Mouse (Mus musculus) heart, postnatal 36 days (tissue): ENCODE measurements around the gene Lhfp. TPM values are rescaled to one million over a fixed set of nuclear protein-coding genes. Genes with fewer than 3 reads are reported as not detected.
"Not testable (repeated sequence)": the region's sequence is repeated elsewhere in the genome, so short reads cannot be mapped to it uniquely, and the experiment has no call there.

Experiments
- DNase-seq, 2 experiments: peaks; one replicate each; pipeline ENCODE4 v3.0.0; 2021 to 2022
- intact Hi-C: fragments of 180-260 bp; cut with DNase I; formaldehyde crosslinking; loops from one replicate; pipeline ENCODE4 v1.15.1; 2025
- total RNA-seq, 2 experiments: library from RNA; stranded (reverse); gene quantifications; 2 replicates each; pipeline ENCODE4 v1.2.3; 2021

Gene Lhfp
- total RNA-seq, 2 experiments from 2014 or later, result 48.1 to 57.9 TPM

- intact Hi-C loops, result loop anchor here (2.0 kb wide), 1 partner anchor 44 kb away; no protein-coding TSS in a partner anchor
- no peak for DNase-seq
Observed at GRCm38 (mm10) chr3:53086481-53087155, 45.3 kb downstream of the Lhfp start.

DNA sequence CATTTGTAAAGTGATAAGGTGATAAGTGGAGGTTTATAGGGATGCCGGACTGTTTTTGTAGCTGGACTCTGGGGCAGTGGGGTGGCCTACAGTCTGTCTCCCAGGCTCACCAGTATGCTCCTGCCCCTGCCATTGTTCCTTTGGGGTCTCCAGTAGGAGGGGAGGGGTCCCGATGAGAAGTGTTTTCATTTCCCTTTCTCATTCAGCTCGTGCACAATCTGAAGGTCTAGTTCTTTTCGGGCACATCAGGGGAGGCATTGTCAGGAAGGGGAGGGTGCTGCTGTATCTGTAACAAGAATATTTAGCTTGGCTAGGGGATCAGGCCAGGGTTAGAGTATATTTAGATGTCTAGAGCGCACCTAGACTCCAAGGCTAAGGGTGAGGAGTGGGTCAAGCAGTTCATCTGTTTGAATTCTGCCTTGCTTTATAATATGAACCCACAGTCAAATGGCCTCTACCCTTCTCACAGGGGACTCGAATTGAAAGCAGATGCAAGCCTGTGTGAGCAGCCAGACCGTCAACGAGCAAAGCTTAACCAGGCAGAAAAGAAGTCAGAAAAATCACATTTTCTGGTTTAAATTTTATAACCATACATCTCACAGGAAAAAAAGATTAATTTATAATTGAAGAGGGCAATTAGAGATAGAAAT, 46.0 kb downstream of the Lhfp start:
- intact Hi-C loops, result loop anchor here (2.0 kb wide), 1 partner anchor 44 kb away; no protein-coding TSS in a partner anchor
- DNase-seq, result no peak

DNA sequence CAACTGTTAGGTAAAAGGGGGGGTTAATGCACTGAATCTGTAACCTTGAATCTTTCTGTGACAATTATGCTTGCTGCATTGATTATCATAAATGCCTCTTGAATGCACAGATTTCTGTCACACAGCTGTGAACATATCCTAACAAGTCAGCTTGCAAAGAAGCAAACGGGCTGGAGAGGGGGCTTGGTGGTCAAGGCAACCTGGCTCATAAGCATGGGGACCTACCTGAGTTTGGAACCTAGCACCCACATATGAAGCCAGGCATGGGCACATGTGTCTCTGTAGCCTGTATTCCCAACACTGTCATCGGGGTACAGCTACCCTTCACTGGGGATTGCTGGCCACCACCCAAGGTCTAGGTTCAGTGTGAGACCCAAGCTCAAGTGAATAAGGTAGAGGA, 48.6 kb downstream of the Lhfp start:
- no peak for DNase-seq
- intact Hi-C loops, result no loop called here

- intact Hi-C loops, result loop anchor here (5.0 kb wide), 1 partner anchor 147 kb away; no protein-coding TSS in a partner anchor
- DNase-seq, result no peak
Observed at GRCm38 (mm10) chr3:53100210-53100609, 58.9 kb downstream of the Lhfp start.

DNA sequence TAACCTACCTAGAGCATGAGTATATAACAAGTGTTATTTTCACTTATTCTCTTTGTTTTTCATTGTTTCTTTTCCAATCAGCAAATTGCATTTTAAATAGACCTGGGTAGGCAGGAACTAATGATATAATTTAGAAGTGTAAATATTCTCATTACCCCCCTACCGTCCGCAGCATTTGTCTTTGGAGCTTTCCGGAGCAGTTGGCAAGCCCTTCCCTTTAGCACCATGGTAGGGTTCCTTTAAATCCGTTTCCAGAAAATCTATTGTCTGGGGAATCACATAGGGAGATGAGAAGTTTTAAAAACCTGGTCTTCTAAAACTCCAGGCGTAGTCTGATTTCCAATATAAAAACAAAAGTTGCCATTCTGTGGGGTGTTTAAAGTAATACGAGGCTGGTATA, 59.5 kb downstream of the Lhfp start:
- intact Hi-C loops, result loop anchor here (5.0 kb wide), 1 partner anchor 146 kb away; no protein-coding TSS in a partner anchor
- no peak for DNase-seq

DNA sequence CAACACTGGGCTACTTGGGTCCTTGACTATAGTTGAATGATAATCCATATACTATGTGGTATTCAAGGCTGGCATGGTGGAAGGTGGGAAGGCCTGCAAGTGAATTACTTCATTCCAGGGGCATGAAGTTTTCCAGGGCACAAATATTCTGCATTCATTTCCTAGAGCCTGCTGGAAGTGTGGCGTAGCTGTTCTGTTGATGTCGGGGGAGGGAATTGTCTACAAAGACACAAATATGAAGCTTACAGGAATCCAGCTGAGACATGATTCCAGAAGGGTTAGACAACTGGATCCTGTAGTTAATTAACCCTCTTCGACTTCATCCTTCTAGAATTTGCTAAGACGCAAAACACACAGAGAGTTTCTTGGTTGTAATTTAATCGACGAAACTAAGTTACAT, 60.4 kb downstream of the Lhfp start:
- intact Hi-C loops, result loop anchor here (5.0 kb wide), 1 partner anchor 146 kb away; no protein-coding TSS in a partner anchor
- DNase-seq, result no peak

DNA sequence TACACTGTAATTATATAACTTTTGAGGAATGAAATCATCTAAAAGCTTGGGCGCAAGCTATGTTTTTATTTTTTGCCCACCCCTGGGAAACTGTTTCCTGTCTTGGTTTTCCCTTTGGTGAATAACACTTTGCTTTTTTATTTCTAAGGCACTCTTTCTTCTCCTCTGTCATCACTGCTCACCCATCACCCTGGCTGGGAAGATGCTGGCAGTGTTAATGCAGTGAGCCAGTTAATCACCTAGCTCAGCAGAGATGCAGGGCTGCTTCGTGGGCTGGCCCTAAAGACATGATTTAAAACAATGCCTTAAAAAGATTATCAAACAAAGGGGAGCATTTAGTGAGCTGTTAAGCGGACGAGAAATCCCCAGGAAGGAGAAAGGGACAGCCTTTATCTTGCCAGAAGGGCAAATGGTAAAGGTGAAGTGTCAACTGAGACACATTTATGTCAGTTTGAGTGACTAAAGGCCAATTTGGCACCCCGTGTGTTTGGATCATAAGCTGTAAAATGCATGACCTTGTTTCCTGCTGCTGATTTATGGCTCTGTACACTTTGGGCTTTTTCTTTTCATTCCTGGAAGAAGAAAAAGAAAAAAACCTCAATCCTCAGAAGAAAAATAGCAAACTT, 60.9 kb downstream of the Lhfp start:
- DNase-seq, result no peak
- intact Hi-C loops, result loop anchor here (5.0 kb wide), 1 partner anchor 145 kb away; no protein-coding TSS in a partner anchor

GRCm38 (mm10) chr3:53102757-53103153, 61.4 kb downstream of the Lhfp start:
- no peak for DNase-seq
- intact Hi-C loops, result loop anchor here (5.0 kb wide), 1 partner anchor 145 kb away; no protein-coding TSS in a partner anchor

DNA sequence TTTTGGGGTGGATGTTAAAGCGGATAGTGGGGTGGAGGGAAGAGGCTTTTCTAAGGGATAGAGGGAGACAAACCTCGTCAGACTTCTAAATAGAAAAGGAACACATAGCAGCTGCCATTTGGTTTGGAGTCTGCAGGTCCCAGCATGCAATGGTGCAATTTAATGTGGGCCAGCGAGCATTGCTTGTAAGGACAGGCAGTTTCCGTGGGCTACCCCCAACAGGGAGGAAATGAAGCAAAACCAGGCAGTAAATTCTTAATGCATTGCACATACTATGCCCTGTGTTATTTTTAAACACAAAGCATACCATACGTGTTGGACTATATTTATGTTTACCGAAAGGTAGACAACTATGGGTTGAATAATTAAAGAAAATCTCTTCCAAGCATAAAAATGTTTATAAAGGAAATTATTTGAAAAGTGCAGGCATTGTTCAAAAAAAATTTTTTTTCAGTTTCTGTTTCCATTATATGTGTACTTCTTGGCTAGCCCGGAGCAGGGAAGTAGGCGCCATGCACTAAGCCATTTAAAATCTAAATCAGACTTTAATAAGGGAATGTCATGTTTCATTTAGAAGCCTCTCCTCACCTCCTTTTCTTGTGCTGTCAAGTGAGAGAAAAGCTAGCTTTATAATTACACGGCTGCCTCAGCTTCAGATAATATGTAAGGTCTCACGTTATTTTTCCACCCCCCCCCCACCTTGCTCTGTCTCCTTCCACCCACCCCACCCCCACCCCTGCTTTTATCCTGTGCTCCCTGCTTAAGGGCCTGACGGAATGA, 67.5 kb downstream of the Lhfp start:
- no peak for DNase-seq
- intact Hi-C loops, result no loop called here

DNA sequence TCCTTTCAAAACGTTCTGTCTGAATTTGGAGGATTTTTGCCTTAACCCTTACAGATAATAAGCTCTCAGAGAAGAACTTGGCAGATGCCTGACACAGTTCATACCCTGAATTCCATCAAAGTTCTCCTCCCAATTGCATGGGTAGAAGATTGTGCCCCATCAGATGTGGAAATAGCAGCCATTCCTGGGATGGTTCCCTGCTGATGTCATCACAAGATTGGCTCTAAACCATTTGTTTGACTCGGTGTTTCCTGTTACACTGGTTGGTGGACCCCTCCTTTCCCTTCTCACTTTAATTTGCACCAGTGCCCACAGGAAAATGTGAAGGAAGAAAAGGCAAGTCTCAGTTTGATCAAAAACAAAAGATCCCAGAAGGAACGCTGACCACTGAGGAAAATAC, 68.6 kb downstream of the Lhfp start:
- no peak for DNase-seq
- intact Hi-C loops, result no loop called here

- intact Hi-C loops, result no loop called here
- no peak for DNase-seq
Observed at GRCm38 (mm10) chr3:53112048-53112447, 70.7 kb downstream of the Lhfp start.

DNA sequence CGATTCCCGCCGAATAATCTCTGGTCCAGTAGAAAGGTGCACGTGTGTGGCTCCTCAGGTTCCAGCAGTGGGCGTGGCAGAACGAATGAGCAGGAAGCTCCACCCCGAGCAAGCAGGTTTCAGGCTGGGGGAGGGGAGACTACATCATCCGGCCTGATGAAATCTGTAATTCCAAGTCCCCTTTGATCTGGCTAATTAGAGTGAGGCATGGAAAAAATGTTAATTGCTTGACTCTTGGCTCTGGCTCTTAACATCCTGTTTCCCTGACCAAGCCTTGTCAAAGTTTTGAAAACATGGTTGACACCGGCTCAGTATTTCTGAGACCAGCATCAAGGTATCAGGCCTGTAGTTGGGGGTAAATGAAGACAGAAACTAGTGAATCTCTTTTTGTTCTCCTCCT, 77.4 kb downstream of the Lhfp start:
- intact Hi-C loops, DNase-seq: not testable (repeated sequence)

DNA sequence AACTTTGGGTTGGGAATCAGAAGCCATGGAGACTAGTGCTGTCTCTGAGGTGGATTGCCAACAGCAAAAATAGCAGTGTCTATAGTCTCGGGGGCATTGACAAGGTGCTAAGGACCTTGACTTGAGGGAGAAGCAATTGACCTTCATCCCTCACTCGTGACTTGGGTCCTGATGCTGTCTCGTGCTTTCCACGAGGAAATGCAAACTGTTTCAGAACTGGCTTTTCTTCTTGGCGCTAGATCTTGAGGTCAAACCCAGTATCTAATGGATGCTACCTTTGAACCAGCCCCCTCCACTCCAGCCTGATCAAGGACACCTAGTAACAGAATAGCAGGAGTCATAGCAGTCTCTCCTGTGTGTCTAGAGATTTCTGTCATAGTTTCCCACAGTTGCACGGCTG, 78.7 kb downstream of the Lhfp start:
- DNase-seq, result no peak
- intact Hi-C loops, result no loop called here

DNA sequence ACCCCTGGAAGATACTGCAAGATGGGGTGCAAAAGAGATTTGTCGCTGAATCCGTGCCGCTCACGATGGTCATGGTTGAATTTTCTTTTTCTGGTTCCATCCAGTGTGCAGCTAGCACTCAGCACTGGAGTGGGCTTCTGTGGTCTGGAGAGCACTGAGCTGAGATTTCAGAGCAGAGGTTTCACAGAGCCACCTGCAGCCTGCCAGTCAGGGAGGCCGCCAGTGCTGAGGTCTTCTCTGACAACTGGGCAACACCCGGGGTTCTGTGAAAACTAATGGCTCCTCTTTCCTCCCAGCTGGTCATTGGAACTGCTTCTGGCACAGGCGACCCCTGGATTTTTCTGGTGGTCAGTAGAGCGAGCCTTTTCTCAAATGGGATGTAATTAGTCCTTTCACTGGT, 84.2 kb downstream of the Lhfp start:
- no peak for DNase-seq
- intact Hi-C loops, result no loop called here

DNA sequence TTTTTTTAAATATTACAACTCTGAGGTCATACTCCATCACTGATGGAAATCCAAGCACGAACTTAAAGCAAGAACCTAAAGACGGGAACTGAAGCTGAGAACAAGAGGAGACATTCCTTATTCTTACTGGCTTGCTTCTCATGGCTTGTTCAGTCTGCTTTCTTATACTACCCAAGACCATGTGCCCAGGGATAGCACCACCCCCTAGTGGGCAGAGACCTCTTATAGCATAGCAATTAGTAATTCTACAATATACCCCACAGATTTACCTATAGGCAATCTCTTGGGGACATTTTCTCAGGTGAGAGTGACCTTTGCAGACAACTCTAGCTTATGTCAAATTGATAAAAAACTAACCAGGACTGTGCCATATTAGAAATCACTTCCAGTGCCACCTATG, 97.5 kb downstream of the Lhfp start:
- DNase-seq, result no peak
- intact Hi-C loops, result no loop called here

- no peak for DNase-seq
- intact Hi-C loops, result no loop called here
Observed at GRCm38 (mm10) chr3:53139205-53139604, 97.9 kb downstream of the Lhfp start.

- no peak for DNase-seq
- intact Hi-C loops, result no loop called here
Observed at GRCm38 (mm10) chr3:53139642-53140041, 98.3 kb downstream of the Lhfp start.

GRCm38 (mm10) chr3:53142528-53142927, 101.2 kb downstream of the Lhfp start:
- intact Hi-C loops, result no loop called here
- DNase-seq, result peak in 1 of 2 experiments; percentile 15

DNA sequence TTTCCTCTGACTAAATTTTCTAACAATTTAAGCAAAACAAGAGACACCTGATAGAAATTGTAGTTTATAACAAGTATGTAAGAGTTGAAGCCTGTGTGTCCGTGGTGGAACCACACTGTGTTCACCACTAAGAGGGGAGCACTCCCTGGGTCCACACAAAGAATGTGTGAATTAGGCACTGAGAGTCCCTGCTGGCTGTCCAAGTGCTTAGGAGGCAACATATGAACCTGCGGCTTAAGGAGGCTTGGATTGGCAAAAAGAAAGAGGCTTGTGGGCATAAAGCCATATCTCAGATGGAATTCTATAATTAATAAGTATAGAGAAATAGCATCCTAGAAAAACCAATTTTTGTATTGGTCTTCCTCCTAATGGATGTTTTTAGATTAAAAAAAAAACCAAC, 104.2 kb downstream of the Lhfp start:
- no peak for DNase-seq
- intact Hi-C loops, result no loop called here

DNA sequence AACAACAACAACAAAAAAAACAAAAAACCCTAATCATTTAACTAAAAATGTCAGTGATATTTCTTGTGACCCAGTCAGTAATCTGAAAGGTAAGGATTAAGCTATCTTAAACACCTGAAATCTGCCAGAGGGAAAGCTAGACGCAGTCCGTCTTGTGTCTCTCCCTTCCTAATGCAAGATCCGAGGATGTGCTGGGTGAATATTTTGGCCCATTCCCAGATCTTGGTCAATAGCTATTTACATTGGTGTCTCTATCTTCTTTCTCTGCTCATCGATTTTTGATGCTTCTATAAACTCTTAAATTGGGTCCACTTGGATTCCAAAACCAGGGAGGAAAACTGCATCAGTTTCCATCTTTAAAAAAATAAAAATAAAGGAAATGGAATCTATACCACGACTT, 104.6 kb downstream of the Lhfp start:
- intact Hi-C loops, result no loop called here
- DNase-seq, result no peak

DNA sequence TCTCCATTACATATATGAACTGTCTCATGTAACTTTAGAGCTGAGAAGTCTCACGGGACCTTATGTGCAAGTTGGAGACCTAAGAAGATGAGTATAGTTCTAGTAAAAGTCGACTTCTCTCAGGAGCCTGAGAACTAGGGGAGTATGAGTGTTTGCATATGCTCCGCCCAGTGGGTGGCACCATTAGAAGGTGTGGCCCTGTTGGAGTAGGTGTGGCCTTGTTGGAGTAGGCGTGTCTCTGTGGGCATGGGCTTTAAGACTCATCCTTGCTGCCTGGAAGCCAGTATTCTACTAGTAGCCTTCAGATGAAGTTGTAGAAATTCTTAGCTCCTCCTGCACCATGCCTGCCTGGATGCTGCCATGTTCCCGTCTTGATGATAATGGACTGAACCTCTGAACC, 105.7 kb downstream of the Lhfp start:
- no peak for DNase-seq
- intact Hi-C loops, result no loop called here
